Comparison of ENCODE assay signal across 17 mouse cellular contexts in genomic region chr6:47494562-47494961, GRCm38 (mm10). TPM values are rescaled to one million over a fixed set of nuclear protein-coding genes. Genes with fewer than 3 reads are reported as not detected.
DNase-seq lines count a peak whose midpoint lies in the region; ATAC-seq lines count a peak whose summit lies in the region.
"Had no signal": no experiment of that assay in that cellular context is flagged by ENCODE, and none has a peak within 500 bp of the region (broad histone marks: within the 10 kb centered on the region; RNA-seq: fewer than 3 reads in every experiment).

No protein-coding gene starts in this region.

- peaks cover 21% of the 10 kb centered on the region for H3K36me3 ChIP-seq in kidney, embryonic 15.5 days

- no peak overlapping the region for H3K9ac ChIP-seq in kidney, embryonic 15.5 days
- H3K9ac ChIP-seq: forebrain, embryonic 13.5 days; heart, embryonic 12.5 days; hindbrain, embryonic 15.5 days; liver, embryonic 14.5 days; midbrain, embryonic 13.5 days had no signal

- ATAC-seq in kidney, embryonic 15.5 days (replicated peaks; ENCODE audit: low FRiP score): 0 out of 2 replicates have a peak, but pooled peaks have one; percentile 22
- ATAC-seq: forebrain, embryonic 13.5 days; midbrain, embryonic 13.5 days had no signal

- no peak overlapping the region for H3K4me3 ChIP-seq in kidney, embryonic 15.5 days (replicated peaks)
- H3K4me3 ChIP-seq: forebrain, embryonic 13.5 days; heart, embryonic 12.5 days; hindbrain, embryonic 15.5 days; layer of hippocampus, adult 2 months; midbrain, embryonic 13.5 days had no signal

- H3K4me1 ChIP-seq in kidney, embryonic 15.5 days: no peaks in the 10 kb centered on the region
- H3K4me1 ChIP-seq: forebrain, embryonic 13.5 days; hindbrain, embryonic 15.5 days; midbrain, embryonic 13.5 days had no signal

- peak; percentile 53 for DNase-seq in 3T3-L1 (ENCODE audit: low read depth, low spot score)
- peak; percentile 88 for DNase-seq in ZHBTc4 (ENCODE audit: low read depth, low spot score)
- peak; percentile 44 for DNase-seq in large intestine, adult 2 months (ENCODE audit: low read depth, low spot score)
- DNase-seq in layer of hippocampus, postnatal 10 days (ENCODE audit: low spot score in 2 of 2): no peak
- DNase-seq in embryo, embryonic 9.5 days (ENCODE audit: extremely low spot score): no peak
- DNase-seq in embryo, embryonic 10 days (ENCODE audit: low spot score): no peak
- DNase-seq: B cell, adult 2 months; cerebellum, postnatal 10 days; gastrocnemius, postnatal 36 days; thymus, postnatal 14 days had no signal

- no peak overlapping the region for H3K4me2 ChIP-seq in kidney, embryonic 15.5 days
- H3K4me2 ChIP-seq: forebrain, embryonic 13.5 days; heart, embryonic 12.5 days; hindbrain, embryonic 15.5 days; midbrain, embryonic 13.5 days had no signal

- H3K9me3 ChIP-seq in kidney, embryonic 15.5 days (replicated peaks): no peaks in the 10 kb centered on the region
- H3K9me3 ChIP-seq: forebrain, embryonic 13.5 days; heart, embryonic 12.5 days; hindbrain, embryonic 15.5 days; midbrain, embryonic 13.5 days had no signal

- H3K27me3 ChIP-seq in kidney, embryonic 15.5 days: no peaks in the 10 kb centered on the region
- H3K27me3 ChIP-seq: forebrain, embryonic 13.5 days; heart, embryonic 12.5 days; hindbrain, embryonic 15.5 days; midbrain, embryonic 13.5 days had no signal

- H3K27ac ChIP-seq in kidney, embryonic 15.5 days: no peak overlapping the region
- H3K27ac ChIP-seq: forebrain, embryonic 13.5 days; hindbrain, embryonic 15.5 days; layer of hippocampus, adult 2 months; liver, embryonic 14.5 days; midbrain, embryonic 13.5 days had no signal

- 86% methylated on average over 4 of the region's 4 CpGs for WGBS in kidney, embryonic 15.5 days
- WGBS in large intestine, adult 2 months: 36% methylated on average over 4 of the region's 4 CpGs

RNA-seq across cellular contexts. Expression of gene Cul1, which starts 41.4 kb away (rescaled TPM):
- 140 and 143 TPM in 2 replicates for polyA plus RNA-seq in kidney, embryonic 15.5 days (2015; fragmentation: Nextera tagmentation; extraction: Ambion mirVana)
- polyA plus RNA-seq in large intestine, adult 2 months (2012; rRNA removed): 25.6 and 29.4 TPM in 2 replicates
- 100 to 1,000 TPM; 115 to 124 TPM for total RNA-seq in layer of hippocampus, postnatal 10 days (2021)

Comparison
In these comparisons a context has a peak if more than half of its experiments do, and no peak if none do; other contexts are left out.
1. DNase-seq: peak in 3T3-L1 (single experiment), ZHBTc4 (single experiment) and large intestine, adult 2 months (single experiment); none in layer of hippocampus, postnatal 10 days (0 of 2), embryo, embryonic 9.5 days (single experiment) and embryo, embryonic 10 days (single experiment).